Mouse (Mus musculus) neural tube, embryonic 13.5 days (tissue): Measurements from ENCODE around the gene Retreg1. TPM values are rescaled to one million over a fixed set of nuclear protein-coding genes. Genes with fewer than 3 reads are reported as not detected.
"Not testable (repeated sequence)": the region's sequence is repeated elsewhere in the genome, so short reads cannot be mapped to it uniquely, and the experiment has no call there.

Experiments used
- ATAC-seq: fragments of 200-750 bp; cut with Nextera tagmentation; 2 replicates; pipeline ENCODE4 v1.8.0; 2017; ENCODE audit warnings: low read depth, mild to moderate bottlenecking, moderate TSS enrichment, moderate library complexity
- H3K27ac ChIP-seq: fragments of 300-500 bp; sonication (generic); replicated peaks from 2 replicates; pipeline ENCODE4 v1.5.1; 2015; ENCODE audit warnings: moderate library complexity, mild to moderate bottlenecking, inconsistent platforms
- H3K27me3 ChIP-seq: fragments of 300-500 bp; sonication (generic); 2 replicates; pipeline ENCODE4 v1.6.1; 2015; ENCODE audit warnings: mild to moderate bottlenecking, inconsistent platforms
- H3K36me3 ChIP-seq: fragments of 300-500 bp; sonication (generic); 2 replicates; pipeline ENCODE4 v1.6.1; 2015; ENCODE audit warnings: mild to moderate bottlenecking, inconsistent platforms
- H3K4me1 ChIP-seq: fragments of 300-500 bp; sonication (generic); replicated peaks from 2 replicates; pipeline ENCODE4 v1.6.1; 2015; ENCODE audit warnings: inconsistent platforms
- H3K4me2 ChIP-seq: fragments of 300-500 bp; sonication (generic); 2 replicates; pipeline ENCODE4 v1.6.1; 2015; ENCODE audit warnings: inconsistent platforms, mild to moderate bottlenecking, moderate library complexity
- H3K4me3 ChIP-seq: fragments of 300-500 bp; sonication (generic); 2 replicates; pipeline ENCODE4 v1.5.1; 2015; ENCODE audit warnings: mild to moderate bottlenecking, inconsistent platforms
- H3K9ac ChIP-seq: fragments of 300-500 bp; sonication (generic); 2 replicates; pipeline ENCODE4 v1.6.1; 2015; ENCODE audit warnings: moderate library complexity, mild to moderate bottlenecking, inconsistent platforms
- H3K9me3 ChIP-seq: fragments of 300-500 bp; sonication (generic); 2 replicates; pipeline ENCODE4 v1.6.1; 2016; ENCODE audit warnings: inconsistent platforms
- WGBS: fragments of 180-500 bp; shearing (Covaris S2); methylation state at CpG from one replicate; pipeline ENCODE4 v1.1.7; 2015; 5-methylcytosine and 5-hydroxymethylcytosine counted together
- polyA plus RNA-seq: library from polyadenylated mRNA; unstranded; fragments of >200 nt; fragmentation: Nextera tagmentation; extraction: Ambion mirVana; gene quantifications from 2 replicates; pipeline ENCODE4 v1.2.1, GENCODE M21; 2015

Retreg1 gene
- polyA plus RNA-seq, 1 experiment from 2014 or later, result 11.3 TPM

DNA sequence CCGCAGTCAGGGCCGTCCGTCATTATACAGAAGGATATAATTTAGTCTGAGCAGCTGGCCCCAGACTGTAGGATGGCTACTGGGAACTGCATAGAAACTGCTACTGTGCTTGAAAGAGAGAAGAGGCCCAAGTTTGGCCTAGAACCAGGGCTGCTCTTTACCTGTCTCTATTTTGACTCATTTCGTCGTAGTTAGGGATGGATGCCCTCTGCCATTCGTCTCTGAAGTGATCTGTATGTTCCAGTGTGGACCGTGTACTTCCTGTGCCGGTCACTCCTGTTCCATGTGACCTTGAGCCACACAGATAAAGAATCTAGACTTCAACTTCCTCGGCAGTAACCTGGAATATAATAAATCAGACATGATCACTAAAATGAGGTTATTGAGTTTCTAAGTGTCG, 114.7 kb downstream of the Retreg1 start:
- no peak for ATAC-seq
- H3K27me3 ChIP-seq, result no peaks in the 10 kb centered on the region
- H3K36me3 ChIP-seq, result no peaks in the 10 kb centered on the region
- 76% methylated on average over 10 of the region's 10 CpGs for WGBS
- H3K9ac ChIP-seq, result no peak overlapping the region
- H3K9me3 ChIP-seq, result no peaks in the 10 kb centered on the region
- H3K4me1 ChIP-seq, result peaks cover 18% of the 10 kb centered on the region; the same call in 1 of the 2 replicates
- H3K4me3 ChIP-seq, result no peak overlapping the region
- H3K4me2 ChIP-seq, result no peak overlapping the region
- peak overlapping the region; percentile 23; the same call in 1 of the 2 replicates for H3K27ac ChIP-seq

DNA sequence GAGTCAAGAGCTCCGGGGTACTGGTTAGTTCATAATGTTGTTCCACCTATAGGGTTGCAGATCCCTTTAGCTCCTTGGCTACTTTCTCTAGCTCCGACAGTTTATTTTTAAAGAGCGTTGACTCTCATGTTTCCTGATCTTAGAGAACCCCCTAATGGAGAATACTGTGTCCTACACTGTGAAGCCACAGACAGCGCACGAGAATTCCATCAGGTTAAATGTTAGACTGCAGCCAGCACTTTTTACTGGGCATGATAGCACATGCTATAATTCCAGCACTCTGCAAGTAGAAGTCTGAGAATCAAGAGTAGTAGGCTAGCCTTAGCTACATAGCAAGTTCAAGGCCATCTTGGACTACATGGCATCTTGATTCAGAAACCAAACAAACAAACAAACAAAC, 116.4 kb downstream of the Retreg1 start:
- 46% methylated on average over 5 of the region's 5 CpGs for WGBS

DNA sequence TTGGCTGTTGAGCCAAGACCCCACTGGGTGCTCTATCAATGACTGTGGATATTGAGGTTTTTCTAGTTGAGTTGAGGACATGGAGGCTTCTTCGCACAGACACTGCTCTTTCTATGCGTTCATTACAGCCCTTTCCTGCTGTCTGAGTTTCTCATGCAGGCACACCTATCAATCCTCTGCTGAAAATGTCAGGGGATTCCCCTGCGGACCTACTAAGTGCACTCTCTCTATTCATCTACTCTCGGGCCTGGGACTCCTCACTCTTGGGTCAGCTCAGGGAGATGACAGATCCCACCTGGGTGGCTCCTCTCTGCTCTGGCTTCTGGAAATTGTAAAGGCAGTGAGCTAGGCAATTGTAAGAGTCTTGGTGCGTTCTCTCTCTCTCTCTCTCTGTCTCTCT, 117.3 kb downstream of the Retreg1 start:
- Histone ChIP-seq H3K27ac (no peak overlapping the region), H3K4me1 (peaks cover 15% of the 10 kb centered on the region; the same call in 1 of the 2 replicates), H3K4me3 (no peak overlapping the region), H3K9ac (no peak overlapping the region), H3K27me3 (no peaks in the 10 kb centered on the region), H3K9me3 (no peaks in the 10 kb centered on the region), H3K4me2 (no peak overlapping the region), H3K36me3 (no peaks in the 10 kb centered on the region)
- no peak for ATAC-seq
- WGBS, result 90% methylated on average over 5 of the region's 5 CpGs

More for the DNA sequence above, 116.4 kb downstream of the Retreg1 start:
- Histone ChIP-seq H3K4me2 (no peak overlapping the region), H3K9ac (no peak overlapping the region), H3K9me3 (no peaks in the 10 kb centered on the region), H3K4me3 (no peak overlapping the region), H3K27me3 (no peaks in the 10 kb centered on the region), H3K4me1 (peaks cover 18% of the 10 kb centered on the region; the same call in 1 of the 2 replicates), H3K27ac (no peak overlapping the region), H3K36me3 (no peaks in the 10 kb centered on the region)
- ATAC-seq, result peak; percentile 69

DNA sequence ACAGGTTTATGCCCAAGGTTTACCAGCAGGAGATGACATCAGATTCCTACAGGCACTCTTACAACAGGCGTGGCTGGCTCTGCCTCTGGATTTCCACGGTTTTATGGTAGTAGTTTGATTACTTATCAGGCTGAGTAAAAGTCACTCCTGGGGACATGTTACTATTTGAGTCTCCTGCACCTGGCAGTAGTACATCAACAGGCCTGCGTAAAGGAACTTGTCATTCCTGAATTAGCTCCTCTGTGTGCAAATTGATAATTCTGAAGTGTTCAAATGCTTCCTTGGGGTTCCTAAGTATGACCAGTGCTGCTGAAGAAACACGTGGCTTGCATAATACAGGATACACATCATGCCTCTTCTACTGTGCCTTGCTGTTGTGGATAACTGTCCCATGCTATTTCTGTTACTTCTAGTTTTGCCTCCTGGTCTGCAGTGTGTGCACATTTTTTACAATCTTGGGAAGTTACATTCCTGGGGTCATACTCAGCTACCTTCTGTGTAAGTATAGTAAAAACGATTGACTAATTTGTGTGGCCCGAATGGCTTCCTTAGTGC, 123.3 kb downstream of the Retreg1 start:
- ATAC-seq, result no peak
- Histone ChIP-seq H3K27ac (no peak overlapping the region), H3K9me3 (no peaks in the 10 kb centered on the region), H3K9ac (no peak overlapping the region), H3K4me1 (no peaks in the 10 kb centered on the region), H3K27me3 (no peaks in the 10 kb centered on the region), H3K4me2 (no peak overlapping the region), H3K36me3 (no peaks in the 10 kb centered on the region), H3K4me3 (no peak overlapping the region)
- WGBS, result 70% methylated on average over 6 of the region's 6 CpGs

DNA sequence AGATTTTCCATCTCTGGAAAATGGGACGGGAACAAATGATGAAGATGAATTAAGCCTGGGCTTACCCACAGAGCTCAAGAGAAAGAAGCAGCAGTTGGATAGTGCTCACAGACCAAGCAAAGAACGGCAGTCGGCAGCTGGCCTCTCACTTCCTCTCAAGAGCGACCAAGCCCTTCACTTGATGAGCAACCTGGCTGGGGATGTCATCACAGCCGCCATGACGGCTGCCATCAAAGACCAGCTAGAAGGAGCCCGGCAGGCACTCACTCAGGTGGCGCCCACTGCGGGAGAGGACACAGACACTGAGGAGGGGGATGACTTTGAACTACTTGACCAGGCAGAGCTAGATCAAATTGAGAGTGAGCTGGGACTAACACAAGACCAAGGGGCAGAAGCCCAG, 128.6 kb downstream of the Retreg1 start:
- no peak overlapping the region for H3K4me3 ChIP-seq
- H3K36me3 ChIP-seq, result peaks cover 5% of the 10 kb centered on the region; the same call in 1 of the 2 replicates
- no peak for ATAC-seq
- no peaks in the 10 kb centered on the region for H3K9me3 ChIP-seq
- H3K4me2 ChIP-seq, result no peak overlapping the region
- H3K27me3 ChIP-seq, result no peaks in the 10 kb centered on the region
- 91% methylated on average over 9 of the region's 9 CpGs for WGBS
- H3K9ac ChIP-seq, result no peak overlapping the region
- H3K4me1 ChIP-seq, result no peaks in the 10 kb centered on the region
- no peak overlapping the region for H3K27ac ChIP-seq

DNA sequence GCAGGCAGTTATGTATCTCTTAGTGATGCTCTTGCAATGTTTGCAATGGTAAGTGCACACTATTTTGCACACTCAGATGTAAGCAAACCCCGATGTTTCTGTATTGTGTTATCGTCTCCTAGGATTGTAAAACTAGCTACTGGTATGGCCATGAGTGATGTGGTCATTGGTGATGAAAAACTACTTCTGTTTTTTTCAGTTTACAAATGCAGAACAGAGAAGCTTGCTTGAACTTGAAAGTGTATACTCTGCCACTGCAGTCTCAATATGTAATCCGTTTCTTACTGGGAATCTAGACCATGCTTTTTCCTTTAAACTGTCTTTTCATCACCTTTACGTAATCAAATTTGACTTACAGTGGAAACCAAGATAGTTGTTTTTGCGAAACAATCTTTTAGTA, 129.8 kb downstream of the Retreg1 start:
- 92% methylated on average over 5 of the region's 5 CpGs for WGBS
- H3K27ac ChIP-seq, result no peak overlapping the region
- ATAC-seq, result no peak
- no peaks in the 10 kb centered on the region for H3K4me1 ChIP-seq
- no peak overlapping the region for H3K4me3 ChIP-seq
- no peak overlapping the region for H3K4me2 ChIP-seq
- H3K36me3 ChIP-seq, result peaks cover 5% of the 10 kb centered on the region; the same call in 1 of the 2 replicates
- H3K9ac ChIP-seq, result no peak overlapping the region
- no peaks in the 10 kb centered on the region for H3K9me3 ChIP-seq
- no peaks in the 10 kb centered on the region for H3K27me3 ChIP-seq

DNA sequence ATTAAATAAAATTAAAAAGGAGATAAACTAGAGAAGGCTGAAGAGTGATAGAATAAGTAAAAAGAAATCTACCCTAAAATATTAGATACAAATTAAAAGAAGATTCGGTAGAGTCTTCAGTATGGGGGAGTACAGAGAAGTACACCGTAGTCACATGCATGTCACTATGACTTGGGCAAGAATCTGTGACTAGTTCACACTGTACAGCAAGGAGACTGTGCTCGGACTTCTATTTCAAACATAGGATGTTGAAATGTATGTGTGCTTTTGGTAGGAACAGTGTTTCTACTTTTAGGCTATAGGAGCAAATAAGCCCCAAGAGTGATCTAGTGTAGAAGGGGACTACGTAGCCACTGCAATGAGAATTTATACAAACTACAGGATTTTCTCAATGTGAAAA, 131.4 kb downstream of the Retreg1 start:
- 93% methylated on average over 4 of the region's 4 CpGs for WGBS
- Histone ChIP-seq H3K4me2 (no peak overlapping the region), H3K4me1 (no peaks in the 10 kb centered on the region), H3K27ac (no peak overlapping the region), H3K9ac (no peak overlapping the region), H3K27me3 (no peaks in the 10 kb centered on the region), H3K9me3 (no peaks in the 10 kb centered on the region), H3K4me3 (no peak overlapping the region), H3K36me3 (peaks cover 5% of the 10 kb centered on the region; the same call in 1 of the 2 replicates)
- no peak for ATAC-seq

DNA sequence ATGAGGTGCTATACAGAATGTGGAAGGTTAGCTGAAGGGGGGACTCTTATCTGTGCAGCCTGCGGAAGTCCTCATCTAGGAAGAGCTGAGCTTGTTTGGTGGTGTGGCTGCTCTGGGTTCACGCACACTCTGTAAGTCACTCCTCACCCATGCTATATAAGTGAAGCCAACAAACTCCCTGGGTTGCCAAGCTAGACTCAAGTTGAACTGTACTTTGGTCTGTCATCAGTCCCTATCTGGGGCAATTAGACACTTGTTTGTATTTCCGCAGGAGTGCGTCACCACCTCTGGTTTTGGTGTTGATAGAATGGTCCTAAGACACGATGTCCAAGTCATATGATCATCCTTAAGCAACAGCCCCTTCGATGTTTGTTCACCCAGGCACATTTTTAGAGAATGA, 132.8 kb downstream of the Retreg1 start:
- 90% methylated on average over 6 of the region's 6 CpGs for WGBS
- Histone ChIP-seq H3K4me2 (no peak overlapping the region), H3K9ac (no peak overlapping the region), H3K36me3 (peaks cover 5% of the 10 kb centered on the region; the same call in 1 of the 2 replicates), H3K27ac (no peak overlapping the region), H3K9me3 (no peaks in the 10 kb centered on the region), H3K27me3 (no peaks in the 10 kb centered on the region), H3K4me1 (no peaks in the 10 kb centered on the region), H3K4me3 (no peak overlapping the region)
- no peak for ATAC-seq

DNA sequence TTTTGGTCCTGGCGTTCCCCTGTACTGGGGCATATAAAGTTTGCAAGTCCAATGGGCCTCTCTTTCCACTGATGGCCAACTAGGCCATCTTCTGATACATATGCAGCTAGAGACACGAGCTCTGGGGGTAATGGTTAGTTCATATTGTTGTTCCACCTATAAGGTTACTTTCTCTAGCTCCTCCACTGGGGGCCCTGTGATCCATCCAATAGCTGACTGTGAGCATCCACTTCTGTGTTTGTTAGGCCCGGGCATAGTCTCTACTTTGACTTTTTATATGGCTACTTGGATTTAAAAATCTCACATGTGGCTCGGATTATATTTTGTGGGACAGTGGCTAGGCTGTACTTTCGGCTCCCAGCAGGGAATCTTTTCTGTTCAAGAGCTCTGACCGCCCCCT, 140.6 kb downstream of the Retreg1 start:
- ATAC-seq, result peak; percentile 54
- 21% methylated on average over 6 of the region's 6 CpGs for WGBS

DNA sequence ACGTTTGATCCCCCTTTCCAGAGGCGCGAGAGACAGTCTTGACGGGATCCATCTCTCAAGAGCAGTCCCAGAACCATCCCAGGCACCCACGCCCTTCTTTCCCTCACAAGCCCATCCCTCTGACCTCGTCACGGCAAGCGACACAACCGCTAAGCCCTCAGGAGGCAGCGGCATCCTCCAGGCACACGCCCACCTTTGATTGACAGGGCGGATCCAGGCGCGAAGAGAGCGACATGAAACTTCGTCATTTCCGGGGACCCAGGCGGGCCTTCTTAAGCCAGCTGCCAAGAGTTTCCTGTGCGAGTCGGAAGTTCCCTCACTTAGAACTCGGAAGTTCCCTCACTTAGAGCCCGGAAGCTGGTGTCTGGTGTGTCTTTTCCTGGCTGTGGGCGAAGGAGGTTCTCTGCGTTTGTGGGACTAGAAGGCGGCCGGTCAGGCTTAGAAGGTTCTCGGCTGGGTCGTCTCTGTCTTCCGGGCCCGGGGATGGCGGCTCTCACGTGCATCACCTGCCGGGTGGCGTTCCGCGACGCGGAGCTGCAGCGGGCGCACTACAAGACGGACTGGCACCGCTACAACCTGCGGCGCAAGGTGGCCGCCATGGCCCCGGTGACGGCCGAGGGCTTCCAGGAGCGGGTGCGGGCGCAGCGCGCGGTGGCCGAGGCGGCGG, 141.2 kb downstream of the Retreg1 start, which contains the start of gene Zfp622:
Gene Zfp622 (plus strand): TSS at position 300 of the 667 bp plus-strand sequence.
- peak within 1 kb of the TSS; percentile 94 for H3K9ac ChIP-seq
- H3K4me1 ChIP-seq, result peaks cover 18% of the 10 kb centered on the region
- peak within 1 kb of the TSS; percentile 99 for H3K4me3 ChIP-seq
- WGBS, result under 1% methylated on average over 57 of the region's 57 CpGs
- ATAC-seq, result peak; percentile 97
- H3K27me3 ChIP-seq, result no peaks in the 10 kb centered on the region
- peaks cover 19% of the 10 kb centered on the region for H3K36me3 ChIP-seq
- no peaks in the 10 kb centered on the region for H3K9me3 ChIP-seq
- H3K4me2 ChIP-seq, result peak within 1 kb of the TSS; percentile 99
- peak within 1 kb of the TSS; percentile 91 for H3K27ac ChIP-seq

More for the DNA sequence above, 140.6 kb downstream of the Retreg1 start:
- Histone ChIP-seq H3K9ac (peak overlapping the region; percentile 94), H3K4me2 (peak overlapping the region; percentile 99), H3K4me3 (peak overlapping the region; percentile 99), H3K27ac (peak overlapping the region; percentile 91), H3K36me3 (peaks cover 17% of the 10 kb centered on the region), H3K4me1 (peaks cover 18% of the 10 kb centered on the region)
- H3K9me3 ChIP-seq, H3K27me3 ChIP-seq: not testable (repeated sequence)

DNA sequence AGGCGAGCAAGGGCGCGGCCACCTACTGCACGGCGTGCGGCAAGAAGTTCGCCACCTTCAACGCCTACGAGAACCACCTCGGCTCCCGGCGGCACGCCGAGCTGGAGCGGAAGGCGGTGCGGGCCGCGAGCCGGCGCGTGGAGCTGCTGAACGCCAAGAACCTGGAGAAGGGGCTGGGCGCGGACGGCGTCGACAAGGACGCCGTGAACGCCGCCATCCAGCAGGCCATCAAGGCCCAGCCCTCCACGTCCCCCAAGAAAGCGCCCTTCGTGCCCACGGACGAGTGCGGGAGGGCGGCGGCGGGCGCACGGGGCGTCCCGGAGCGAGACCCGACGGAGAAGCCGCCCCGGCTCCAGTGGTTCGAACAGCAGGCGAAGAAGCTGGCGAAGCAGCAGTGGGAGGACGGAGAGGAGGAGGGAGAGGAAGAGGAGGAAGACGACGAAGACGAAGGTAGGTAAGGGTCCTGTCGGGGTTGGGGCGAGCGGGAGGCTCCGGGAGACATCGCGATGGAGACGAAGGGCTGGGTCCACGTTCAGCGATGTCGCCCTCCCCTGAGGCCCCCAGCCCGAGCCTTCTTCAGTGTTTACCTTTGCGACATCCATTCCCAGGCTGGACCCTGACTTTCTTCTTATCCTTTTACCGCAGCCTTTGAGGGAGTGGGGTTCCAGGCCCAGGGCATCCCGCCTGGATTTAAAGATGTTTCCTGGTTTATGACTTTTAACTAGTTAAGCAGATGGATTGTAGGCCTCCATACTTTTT, 141.9 kb downstream of the Retreg1 start:
- peaks cover 18% of the 10 kb centered on the region for H3K4me1 ChIP-seq
- no peak for ATAC-seq
- H3K9me3 ChIP-seq, result no peaks in the 10 kb centered on the region
- peak overlapping the region; percentile 99 for H3K4me3 ChIP-seq
- H3K27me3 ChIP-seq, result no peaks in the 10 kb centered on the region
- H3K36me3 ChIP-seq, result peaks cover 20% of the 10 kb centered on the region
- peak overlapping the region; percentile 94 for H3K9ac ChIP-seq
- peak overlapping the region; percentile 99 for H3K4me2 ChIP-seq
- peak overlapping the region; percentile 91 for H3K27ac ChIP-seq
- WGBS, result under 1% methylated on average over 71 of the region's 71 CpGs
